Mouse (Mus musculus): ENCODE data around the gene Meis2.

DNA sequence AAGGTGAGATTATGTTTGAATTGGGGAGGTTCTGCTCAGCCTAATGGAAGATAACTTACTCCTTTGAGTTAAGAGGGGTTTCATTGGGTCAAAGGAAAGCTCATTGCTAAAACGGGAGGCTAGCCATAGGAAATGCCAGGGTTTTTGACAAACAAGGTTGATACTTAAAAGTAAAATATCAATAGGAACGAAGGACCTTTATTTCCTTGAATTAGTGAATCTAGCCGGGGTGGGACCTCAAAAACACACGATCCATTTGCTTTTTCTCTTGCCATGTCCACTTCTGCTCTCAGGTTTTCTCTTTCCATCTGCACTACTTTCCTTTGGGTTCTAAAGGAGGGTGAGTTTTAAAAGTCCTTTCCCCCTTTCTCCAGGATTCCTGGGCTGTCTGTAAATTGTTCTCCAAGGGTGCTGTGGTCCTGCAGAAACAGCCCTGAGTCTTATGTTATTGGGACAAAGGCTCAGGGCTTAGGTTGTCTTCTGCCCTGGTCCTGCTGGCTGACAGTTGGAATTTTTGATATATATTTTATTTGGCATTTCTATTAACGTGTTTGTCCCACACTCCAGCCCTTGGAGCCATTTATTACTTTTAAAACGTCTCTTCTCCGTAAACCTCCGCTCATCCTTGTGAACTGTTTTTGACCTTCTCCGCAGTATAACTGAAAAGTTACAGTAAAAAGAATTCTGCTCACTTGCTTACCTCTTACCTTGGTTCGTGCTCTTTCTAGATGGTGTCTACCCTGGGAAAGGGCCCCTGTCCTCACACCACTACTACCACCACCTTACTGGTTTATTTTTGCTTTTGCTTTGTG lies 5.2 kb upstream of the Meis2 start:
- TF ChIP-seq CTCF (IDR thresholded peaks at IDR 0.05; ENCODE audit: low read depth) (no peak), EP300 (IDR thresholded peaks at IDR 0.05; ENCODE audit: low read depth) (no peak)

Data from liver, embryonic 14.5 days (tissue).